11 mouse cellular contexts compared by ENCODE assay signal in the genomic region with DNA sequence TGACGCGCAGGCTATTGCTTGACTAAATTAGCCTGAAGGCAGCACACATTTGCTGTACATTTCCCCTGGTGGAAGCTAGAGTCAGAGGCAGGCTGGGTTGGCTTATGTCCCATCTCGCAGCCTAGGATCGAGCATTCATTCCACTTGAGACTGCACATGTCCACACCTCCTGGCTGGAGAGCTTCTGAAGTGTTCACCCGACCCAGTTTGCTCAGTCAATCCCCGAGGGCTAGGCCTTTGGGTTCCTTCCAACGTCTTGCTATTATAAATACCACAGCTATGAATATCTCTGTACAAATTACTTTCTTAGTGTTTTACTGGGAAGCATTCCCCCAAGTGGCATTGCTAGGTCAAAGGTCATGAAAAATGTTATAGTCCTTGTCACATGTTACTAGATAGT. TPM values are rescaled to one million over a fixed set of nuclear protein-coding genes. Genes with fewer than 3 reads are reported as not detected.
DNase-seq lines count a peak whose midpoint lies in the region; ATAC-seq lines count a peak whose summit lies in the region.
"Had no signal": no experiment of that assay in that cellular context is flagged by ENCODE, and none has a peak within 500 bp of the region (broad histone marks: within the 10 kb centered on the region; RNA-seq: fewer than 3 reads in every experiment).

No protein-coding gene starts in this region.

- H3K9ac ChIP-seq in embryonic facial prominence, embryonic 14.5 days (ENCODE audit: low read depth, low read length): no peak overlapping the region
- no peak overlapping the region for H3K9ac ChIP-seq in hindbrain, embryonic 11.5 days (ENCODE audit: low read depth, low read length)

- no peak overlapping the region for H3K27ac ChIP-seq in embryonic facial prominence, embryonic 14.5 days (replicated peaks; ENCODE audit: low read depth, low read length)
- H3K27ac ChIP-seq in embryonic facial prominence, embryonic 10.5 days (replicated peaks): no peak overlapping the region
- no peak overlapping the region for H3K27ac ChIP-seq in hindbrain, embryonic 11.5 days (ENCODE audit: low read depth, low read length)

- DNase-seq in embryonic facial prominence, embryonic 14.5 days (ENCODE audit: low spot score): peak; percentile 28
- DNase-seq in embryonic facial prominence, embryonic 10.5 days (ENCODE audit: low spot score): no peak
- peak; percentile 26 for DNase-seq in Muller cell, postnatal 12 days (ENCODE audit: inconsistent ontology term)
- DNase-seq in gastrocnemius, postnatal 14 days: peak; percentile 75
- peak; percentile 14 to 18 for DNase-seq in kidney, postnatal 4 days
- no peak for DNase-seq in hindbrain, embryonic 11.5 days (ENCODE audit: low spot score)
- DNase-seq in cerebellum, adult 9-10 months: no peak
- DNase-seq: cerebellum, adult 9-11 months had no signal

- intact Hi-C loops in gastrocnemius, postnatal 14 days (cut with DNase I; ENCODE audit: low total_unique reads): no loop called here

- no peaks in the 10 kb centered on the region for H3K36me3 ChIP-seq in embryonic facial prominence, embryonic 14.5 days (ENCODE audit: control insufficient read depth, insufficient read depth, low read length)
- H3K36me3 ChIP-seq in embryonic facial prominence, embryonic 10.5 days (replicated peaks): no peaks in the 10 kb centered on the region
- no peaks in the 10 kb centered on the region for H3K36me3 ChIP-seq in hindbrain, embryonic 11.5 days (ENCODE audit: control insufficient read depth, insufficient read depth, low read length)

- H3K9me3 ChIP-seq in embryonic facial prominence, embryonic 14.5 days (ENCODE audit: control insufficient read depth, low read length): no peaks in the 10 kb centered on the region
- no peaks in the 10 kb centered on the region for H3K9me3 ChIP-seq in embryonic facial prominence, embryonic 10.5 days
- no peaks in the 10 kb centered on the region for H3K9me3 ChIP-seq in hindbrain, embryonic 11.5 days (ENCODE audit: control insufficient read depth, low read length)

- no peaks in the 10 kb centered on the region for H3K4me1 ChIP-seq in embryonic facial prominence, embryonic 14.5 days (ENCODE audit: control insufficient read depth, insufficient read depth, low read length)
- no peaks in the 10 kb centered on the region for H3K4me1 ChIP-seq in embryonic facial prominence, embryonic 10.5 days
- H3K4me1 ChIP-seq in hindbrain, embryonic 11.5 days (replicated peaks; ENCODE audit: control insufficient read depth, insufficient read depth, low read length): no peaks in the 10 kb centered on the region

- H3K4me2 ChIP-seq in embryonic facial prominence, embryonic 14.5 days (ENCODE audit: low read depth, low read length): no peak overlapping the region
- H3K4me2 ChIP-seq in hindbrain, embryonic 11.5 days (replicated peaks; ENCODE audit: low read depth, low read length): no peak overlapping the region
- H3K4me2 ChIP-seq: liver, embryonic 11.5 days had no signal

- no peak for ATAC-seq in embryonic facial prominence, embryonic 14.5 days (ENCODE audit: low read depth)
- ATAC-seq in hindbrain, embryonic 11.5 days (ENCODE audit: low FRiP score): no peak
- no peak for ATAC-seq in megakaryocyte, adult 5-6 weeks (ENCODE audit: poor library complexity, severe bottlenecking)

- no peaks in the 10 kb centered on the region for H3K27me3 ChIP-seq in embryonic facial prominence, embryonic 14.5 days (replicated peaks; ENCODE audit: control insufficient read depth, insufficient read depth, low read length)
- H3K27me3 ChIP-seq in embryonic facial prominence, embryonic 10.5 days (replicated peaks; ENCODE audit: low read depth, poor library complexity, severe bottlenecking): no peaks in the 10 kb centered on the region
- H3K27me3 ChIP-seq in hindbrain, embryonic 11.5 days (ENCODE audit: control insufficient read depth, insufficient read depth, low read length): no peaks in the 10 kb centered on the region

- H3K4me3 ChIP-seq in embryonic facial prominence, embryonic 14.5 days (ENCODE audit: low read depth, low read length): no peak overlapping the region
- no peak overlapping the region for H3K4me3 ChIP-seq in embryonic facial prominence, embryonic 10.5 days
- H3K4me3 ChIP-seq in hindbrain, embryonic 11.5 days (ENCODE audit: low read depth, low read length): no peak overlapping the region
- H3K4me3 ChIP-seq: erythroblast, embryonic 14.5 days had no signal

- WGBS in embryonic facial prominence, embryonic 14.5 days: 75% methylated on average over 7 of the region's 7 CpGs
- 83% methylated on average over 7 of the region's 7 CpGs for WGBS in embryonic facial prominence, embryonic 10.5 days
- 77% methylated on average over 7 of the region's 7 CpGs for WGBS in hindbrain, embryonic 11.5 days

RNA-seq across cellular contexts. Expression of a gene that starts 43.1 kb away (rescaled TPM):
- 5.6 and 6.8 TPM in 2 replicates for polyA plus RNA-seq in embryonic facial prominence, embryonic 14.5 days (2014; fragmentation: Nextera tagmentation; extraction: Ambion mirVana)
- polyA plus RNA-seq in embryonic facial prominence, embryonic 10.5 days (2016; fragmentation: Nextera tagmentation; extraction: Ambion mirVana): 4.3 TPM in 2 replicates
- total RNA-seq in gastrocnemius, postnatal 14 days (2021): 1 to 10 TPM in 1 of 2 experiments, under 1 TPM in 1; 0.89 to 1.3 TPM
- 14.6 and 15.7 TPM in 2 replicates for polyA plus RNA-seq in hindbrain, embryonic 11.5 days (2014; fragmentation: Nextera tagmentation; extraction: Ambion mirVana)
- total RNA-seq in megakaryocyte, adult 5-6 weeks (2015): not detected in 2 replicates
- total RNA-seq in megakaryocyte, adult 5-6 weeks (2017): not detected in 2 replicates
- polyA plus RNA-seq: erythroblast, embryonic 14.5 days had no signal

RNA-seq across cellular contexts. Expression of a gene that starts 59.0 kb away (rescaled TPM):
- 107 and 110 TPM in 2 replicates for polyA plus RNA-seq in embryonic facial prominence, embryonic 14.5 days (2014; fragmentation: Nextera tagmentation; extraction: Ambion mirVana)
- polyA plus RNA-seq in embryonic facial prominence, embryonic 10.5 days (2016; fragmentation: Nextera tagmentation; extraction: Ambion mirVana): 75.2 and 76.2 TPM in 2 replicates
- total RNA-seq in gastrocnemius, postnatal 14 days (2021): 100 to 1,000 TPM in 1 of 2 experiments, 10 to 100 TPM in 1; 98.1 to 105 TPM
- 78.7 and 87.3 TPM in 2 replicates for polyA plus RNA-seq in hindbrain, embryonic 11.5 days (2014; fragmentation: Nextera tagmentation; extraction: Ambion mirVana)
- 208 and 215 TPM in 2 replicates for total RNA-seq in megakaryocyte, adult 5-6 weeks (2015)
- 65.0 and 75.5 TPM in 2 replicates for total RNA-seq in megakaryocyte, adult 5-6 weeks (2017)

Comparison
In these comparisons a context has a peak if more than half of its experiments do, and no peak if none do; other contexts are left out.
1. DNase-seq: peak in embryonic facial prominence, embryonic 14.5 days (single experiment), Muller cell, postnatal 12 days (single experiment), gastrocnemius, postnatal 14 days (single experiment) and kidney, postnatal 4 days (2 of 2); none in embryonic facial prominence, embryonic 10.5 days (single experiment), hindbrain, embryonic 11.5 days (single experiment) and cerebellum, adult 9-10 months (single experiment).